8 mouse cellular contexts compared by ENCODE assay signal in the genomic region with DNA sequence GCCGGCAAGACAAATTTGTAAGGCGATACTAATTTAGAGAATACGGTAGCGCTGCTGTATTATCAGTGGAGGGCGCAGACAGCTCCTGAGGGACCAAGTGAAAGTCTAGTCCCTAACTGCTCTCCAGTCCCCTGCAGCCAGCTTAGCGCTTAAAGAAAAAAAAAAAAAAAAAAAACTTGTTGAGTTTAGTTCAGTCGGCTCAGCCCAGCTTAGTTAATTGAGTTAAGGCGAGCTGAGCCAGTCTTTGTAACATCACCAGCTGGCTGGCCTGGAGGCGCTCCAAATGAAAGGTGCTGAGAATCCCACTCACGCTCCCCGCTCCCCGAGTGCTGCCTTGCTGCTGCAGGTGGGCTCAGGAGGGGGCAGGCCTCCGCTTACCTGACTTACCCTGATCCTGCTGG.
A peak's percentile ranks its signal among the peaks of the same experiment; 100 is the strongest.
DNase-seq lines count a peak whose midpoint lies in the region; ATAC-seq and TF ChIP-seq lines count a peak whose summit lies in the region.

No protein-coding gene starts in this region.

- no peak overlapping the region for H3K27ac ChIP-seq in gastrocnemius, adult 2 months
- peak overlapping the region; percentile 75 for H3K27ac ChIP-seq in embryonic facial prominence, embryonic 10.5 days (replicated peaks)
- H3K27ac ChIP-seq in hindbrain, embryonic 14.5 days, result no peak overlapping the region
- 0 out of 2 replicates have a peak overlapping the region, but pooled peaks have one; percentile 32 for H3K27ac ChIP-seq in limb, embryonic 10.5 days

- peaks cover 48% of the 10 kb centered on the region for H3K4me1 ChIP-seq in embryonic facial prominence, embryonic 10.5 days
- peaks cover 16% of the 10 kb centered on the region for H3K4me1 ChIP-seq in hindbrain, embryonic 14.5 days (replicated peaks; ENCODE audit: control insufficient read depth, insufficient read depth, low read length)
- peaks cover 40% of the 10 kb centered on the region for H3K4me1 ChIP-seq in limb, embryonic 10.5 days

- ATAC-seq in hindbrain, embryonic 14.5 days (ENCODE audit: low FRiP score), result peak; percentile 21; the same call in 1 of the 2 replicates

- H3K36me3 ChIP-seq in embryonic facial prominence, embryonic 10.5 days (replicated peaks), result no peaks in the 10 kb centered on the region
- no peaks in the 10 kb centered on the region for H3K36me3 ChIP-seq in hindbrain, embryonic 14.5 days (replicated peaks; ENCODE audit: control insufficient read depth, insufficient read depth)
- no peaks in the 10 kb centered on the region for H3K36me3 ChIP-seq in limb, embryonic 10.5 days

- H3K27me3 ChIP-seq in embryonic facial prominence, embryonic 10.5 days (replicated peaks; ENCODE audit: low read depth, poor library complexity, severe bottlenecking), result peaks cover 65% of the 10 kb centered on the region
- H3K27me3 ChIP-seq in hindbrain, embryonic 14.5 days (ENCODE audit: control insufficient read depth, insufficient read depth, low read length), result 0 out of 2 replicates have a peak, but pooled peaks cover 5% of the 10 kb centered on the region
- peaks cover 53% of the 10 kb centered on the region for H3K27me3 ChIP-seq in limb, embryonic 10.5 days (ENCODE audit: low read depth, poor library complexity, severe bottlenecking)

- H3K4me3 ChIP-seq in gastrocnemius, adult 2 months, result 0 out of 2 replicates have a peak overlapping the region, but pooled peaks have one; percentile 0
- peak overlapping the region; percentile 44 for H3K4me3 ChIP-seq in embryonic facial prominence, embryonic 10.5 days
- no peak overlapping the region for H3K4me3 ChIP-seq in hindbrain, embryonic 14.5 days (replicated peaks; ENCODE audit: low read length)
- H3K4me3 ChIP-seq in limb, embryonic 10.5 days, result peak overlapping the region; percentile 28

- TF ChIP-seq CTCF in gastrocnemius, adult 2 months (IDR thresholded peaks at IDR 0.05), result no peak

- H3K4me2 ChIP-seq in hindbrain, embryonic 14.5 days (replicated peaks), result peak overlapping the region; percentile 26; the same call in 1 of the 2 replicates

- DNase-seq in gastrocnemius, adult 2 months, result peak; percentile 46
- DNase-seq in gastrocnemius, postnatal 10 days, result no peak
- DNase-seq in embryonic facial prominence, embryonic 10.5 days (ENCODE audit: low spot score), result peak; percentile 45
- DNase-seq in hindbrain, embryonic 14.5 days (ENCODE audit: low spot score), result peak; percentile 46
- DNase-seq in limb, embryonic 10.5 days (ENCODE audit: low spot score), result no peak
- DNase-seq in right cerebral cortex, postnatal 10 days (ENCODE audit: low spot score in 2 of 2), result peak; percentile 76 to 77
- DNase-seq in urinary bladder, adult 18-20 months (ENCODE audit: low spot score in 2 of 2), result no peak
- DNase-seq in cerebellum, adult 11-12 months, result no peak

- no peak overlapping the region for H3K9ac ChIP-seq in hindbrain, embryonic 14.5 days

- intact Hi-C loops in gastrocnemius, adult 2 months (cut with DNase I), result no loop called here

- WGBS in embryonic facial prominence, embryonic 10.5 days, result 2% methylated on average over 13 of the region's 13 CpGs
- 5% methylated on average over 13 of the region's 13 CpGs for WGBS in hindbrain, embryonic 14.5 days
- WGBS in limb, embryonic 10.5 days, result 5% methylated on average over 13 of the region's 13 CpGs

- no peaks in the 10 kb centered on the region for H3K9me3 ChIP-seq in embryonic facial prominence, embryonic 10.5 days
- no peaks in the 10 kb centered on the region for H3K9me3 ChIP-seq in hindbrain, embryonic 14.5 days (ENCODE audit: control insufficient read depth, low read length)
- H3K9me3 ChIP-seq in limb, embryonic 10.5 days (replicated peaks), result no peaks in the 10 kb centered on the region

Comparison
In these comparisons a context has a peak if more than half of its experiments do, and no peak if none do; other contexts are left out.
1. DNase-seq: peak in gastrocnemius, adult 2 months (single experiment), embryonic facial prominence, embryonic 10.5 days (single experiment), hindbrain, embryonic 14.5 days (single experiment) and right cerebral cortex, postnatal 10 days (2 of 2); none in gastrocnemius, postnatal 10 days (single experiment), limb, embryonic 10.5 days (single experiment), urinary bladder, adult 18-20 months (0 of 2) and cerebellum, adult 11-12 months (single experiment).
2. H3K27ac ChIP-seq: peak in embryonic facial prominence, embryonic 10.5 days (single experiment) and limb, embryonic 10.5 days (single experiment); none in gastrocnemius, adult 2 months (single experiment) and hindbrain, embryonic 14.5 days (single experiment).